Mouse (Mus musculus): Measurements from ENCODE around the gene Fsd1l. TPM values are rescaled to one million over a fixed set of nuclear protein-coding genes. Genes with fewer than 3 reads are reported as not detected.
"Not testable (repeated sequence)": the region's sequence is repeated elsewhere in the genome, so short reads cannot be mapped to it uniquely, and the experiment has no call there.

The Fsd1l gene
- polyA plus RNA-seq, 1 experiment from 2014 or later: 43.4 TPM

DNA sequence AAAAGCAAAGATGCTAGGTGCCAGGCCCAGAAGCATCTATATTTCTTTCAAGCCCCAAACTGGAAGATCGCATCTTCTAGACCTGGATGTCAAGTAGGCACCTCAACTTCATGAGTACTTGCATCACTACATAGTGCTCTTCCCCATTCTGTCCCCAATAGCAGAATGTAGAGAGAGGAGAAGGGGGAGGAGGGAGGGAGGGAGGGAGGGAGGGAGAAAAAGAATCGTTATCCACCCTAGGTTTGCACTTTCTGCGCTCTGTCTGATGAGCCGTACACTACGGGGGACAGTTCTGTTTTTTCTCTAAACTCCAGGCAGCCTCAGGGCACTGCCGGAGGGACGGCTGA is 82.4 kb downstream of the Fsd1l start, which contains the start of gene Fktn:
TSS of gene Fktn (plus strand) at position 295 of the 347 bp plus-strand sequence.
- WGBS: 5% methylated on average over 7 of the region's 7 CpGs

DNA sequence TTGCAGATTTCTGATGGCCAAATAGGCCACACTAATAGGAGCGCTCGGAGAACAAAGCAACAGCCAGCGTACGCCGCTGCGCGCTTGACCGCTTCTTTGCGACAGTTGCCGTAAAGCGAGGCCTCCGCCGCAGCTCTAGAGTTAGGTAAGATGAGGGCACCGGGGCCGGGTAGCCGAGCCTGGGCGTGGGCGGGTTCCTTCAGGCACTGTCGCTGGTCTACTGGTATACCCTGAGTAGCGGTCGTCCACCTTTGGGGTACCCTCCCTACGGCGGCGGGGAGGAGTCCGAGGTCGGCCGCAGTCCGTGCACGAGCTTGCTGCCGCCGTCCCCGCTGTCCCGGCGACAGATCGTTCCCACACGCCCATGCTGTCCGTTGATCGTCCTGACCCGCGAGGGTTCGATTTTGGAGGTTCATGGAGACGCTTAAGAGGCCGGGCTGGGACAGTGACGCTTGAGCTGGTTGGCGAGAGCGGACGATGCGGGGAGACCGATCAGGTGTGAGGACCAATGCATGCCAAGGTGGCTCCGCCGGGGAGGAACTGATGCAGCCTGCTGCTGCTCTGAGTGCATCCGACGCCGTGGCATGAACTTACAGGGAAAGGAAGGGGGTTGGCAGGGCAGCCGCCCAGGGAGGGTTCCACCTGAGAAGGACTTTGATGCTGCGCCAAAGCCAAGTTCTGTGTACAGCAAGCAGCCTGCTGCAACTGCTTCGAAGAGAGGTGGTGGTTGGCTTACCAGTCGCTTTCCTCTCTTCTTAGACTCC is 83.0 kb downstream of the Fsd1l start:
- peak overlapping the region; percentile 92 for H3K27ac ChIP-seq
- no peaks in the 10 kb centered on the region for H3K9me3 ChIP-seq
- peaks cover 15% of the 10 kb centered on the region for H3K4me1 ChIP-seq (replicated peaks)
- peak overlapping the region; percentile 93 for H3K9ac ChIP-seq (replicated peaks)
- 5% methylated on average over 58 of the region's 58 CpGs for WGBS
- peak overlapping the region; percentile 86 for H3K4me3 ChIP-seq (replicated peaks)
- peak; percentile 97 for ATAC-seq
- no peaks in the 10 kb centered on the region for H3K36me3 ChIP-seq
- H3K4me2 ChIP-seq (replicated peaks): peak overlapping the region; percentile 79
- H3K27me3 ChIP-seq: no peaks in the 10 kb centered on the region

More for the DNA sequence above, 82.4 kb downstream of the Fsd1l start, which contains the start of gene Fktn:
- Histone ChIP-seq H3K36me3 (no peaks in the 10 kb centered on the region), H3K27ac (peak within 1 kb of the TSS; percentile 92), H3K4me2 (replicated peaks) (peak within 1 kb of the TSS; percentile 79), H3K9ac (replicated peaks) (peak within 1 kb of the TSS; percentile 93), H3K27me3 (no peaks in the 10 kb centered on the region), H3K9me3 (no peaks in the 10 kb centered on the region), H3K4me1 (replicated peaks) (peaks cover 15% of the 10 kb centered on the region), H3K4me3 (replicated peaks) (peak within 1 kb of the TSS; percentile 86)
- ATAC-seq: peak; percentile 88; the same call in 1 of the 2 replicates

DNA sequence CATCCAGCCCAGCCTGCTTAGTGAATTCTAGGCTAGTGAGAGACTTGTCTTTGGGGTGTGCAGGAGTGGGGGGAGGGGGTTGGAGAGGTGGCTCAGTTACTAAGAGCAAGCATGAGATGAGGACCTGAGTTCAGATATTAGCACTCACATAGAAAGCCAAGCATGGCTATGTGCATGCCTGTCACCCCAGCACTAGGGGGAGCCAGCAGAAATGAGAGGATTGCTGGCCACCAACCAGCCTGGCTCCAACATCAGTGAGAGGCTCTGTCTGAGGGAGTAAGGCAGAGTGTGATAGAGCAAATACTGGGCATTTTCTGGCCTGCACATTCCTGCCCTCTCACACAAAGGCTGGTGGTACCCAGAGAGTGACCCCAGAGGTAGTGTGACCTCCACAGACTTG is 84.7 kb downstream of the Fsd1l start:
- Histone ChIP-seq H3K4me2 (replicated peaks) (no peak overlapping the region), H3K4me1 (replicated peaks) (peaks cover 15% of the 10 kb centered on the region), H3K36me3 (peaks cover 3% of the 10 kb centered on the region; the same call in 1 of the 2 replicates), H3K27ac (no peak overlapping the region), H3K9ac (replicated peaks) (no peak overlapping the region), H3K4me3 (replicated peaks) (no peak overlapping the region), H3K9me3 (no peaks in the 10 kb centered on the region), H3K27me3 (no peaks in the 10 kb centered on the region)
- ATAC-seq: no peak

DNA sequence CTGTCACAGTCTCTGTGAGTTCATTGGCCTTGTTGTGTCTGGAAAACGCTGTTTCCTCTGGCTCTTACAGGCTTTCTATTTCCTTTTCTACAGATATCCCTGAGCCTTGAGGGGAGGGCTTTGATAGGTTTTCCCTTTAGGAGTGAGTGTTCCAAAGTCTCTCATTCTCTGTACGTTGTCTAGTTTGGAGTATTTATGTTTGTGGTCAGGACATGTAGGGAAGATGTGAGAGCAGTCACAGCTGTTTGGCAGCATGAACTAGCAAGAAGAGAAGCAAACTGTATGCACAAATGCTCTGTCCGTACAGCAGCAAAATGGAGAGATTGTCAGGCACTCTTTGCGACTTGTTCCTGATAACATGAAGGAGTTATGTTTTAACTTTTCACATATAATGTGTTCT is 86.3 kb downstream of the Fsd1l start:
- Histone ChIP-seq H3K9ac (replicated peaks) (no peak overlapping the region), H3K27ac (no peak overlapping the region), H3K27me3 (no peaks in the 10 kb centered on the region), H3K4me2 (replicated peaks) (no peak overlapping the region), H3K9me3 (no peaks in the 10 kb centered on the region), H3K4me3 (replicated peaks) (no peak overlapping the region), H3K4me1 (replicated peaks) (peaks cover 15% of the 10 kb centered on the region), H3K36me3 (peaks cover 14% of the 10 kb centered on the region; the same call in 1 of the 2 replicates)
- 87% methylated on average over 4 of the region's 4 CpGs for WGBS
- ATAC-seq: no peak

DNA sequence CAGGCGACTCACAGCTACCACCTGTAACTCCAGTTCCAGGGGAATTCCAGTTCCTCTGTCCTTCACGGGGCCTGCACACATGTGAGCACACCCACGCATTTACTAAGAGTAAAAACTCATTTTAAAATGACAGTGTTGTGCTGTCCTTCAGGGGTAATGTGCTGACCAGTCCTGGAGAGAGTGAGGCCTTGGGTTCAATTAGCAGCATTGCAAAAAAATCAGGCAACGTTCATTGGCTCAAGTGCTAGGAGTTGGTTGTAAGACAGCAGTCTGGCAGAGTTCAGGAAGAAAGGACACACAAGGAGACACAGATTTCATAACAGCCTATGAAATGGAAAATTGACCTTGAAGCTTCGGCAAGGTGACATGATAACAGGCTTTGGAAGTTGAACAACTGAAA is 87.0 kb downstream of the Fsd1l start:
- Histone ChIP-seq H3K4me2 (replicated peaks) (no peak overlapping the region), H3K36me3 (peaks cover 15% of the 10 kb centered on the region; the same call in 1 of the 2 replicates), H3K4me3 (replicated peaks) (no peak overlapping the region), H3K4me1 (replicated peaks) (peaks cover 15% of the 10 kb centered on the region), H3K9ac (replicated peaks) (no peak overlapping the region), H3K27me3 (no peaks in the 10 kb centered on the region), H3K9me3 (no peaks in the 10 kb centered on the region), H3K27ac (no peak overlapping the region)
- ATAC-seq: no peak
- WGBS: 86% methylated on average over 5 of the region's 5 CpGs

DNA sequence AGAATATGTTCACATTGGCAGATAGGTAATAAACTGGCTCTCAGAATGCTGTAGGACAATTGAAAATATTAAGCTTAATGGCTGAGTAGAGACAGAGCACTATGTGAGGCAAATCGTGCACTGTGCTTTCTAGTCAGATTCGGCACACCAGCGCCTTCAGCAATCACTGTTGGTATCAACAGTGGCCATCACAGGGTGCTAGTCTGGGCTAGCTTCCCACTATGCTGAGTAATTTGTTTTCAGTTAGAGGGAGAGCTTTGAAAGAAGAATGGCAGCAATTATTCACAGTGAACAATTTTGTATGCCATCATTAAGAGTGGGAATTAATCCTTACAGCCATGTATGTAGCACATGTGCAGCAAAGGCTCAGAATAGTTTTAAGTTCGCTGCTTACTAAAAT is 91.2 kb downstream of the Fsd1l start:
- 86% methylated on average over 4 of the region's 4 CpGs for WGBS
- Histone ChIP-seq H3K4me3 (replicated peaks) (no peak overlapping the region), H3K36me3 (peaks cover 43% of the 10 kb centered on the region), H3K4me1 (replicated peaks) (no peaks in the 10 kb centered on the region), H3K27me3 (no peaks in the 10 kb centered on the region), H3K4me2 (replicated peaks) (no peak overlapping the region), H3K9me3 (no peaks in the 10 kb centered on the region), H3K27ac (no peak overlapping the region), H3K9ac (replicated peaks) (no peak overlapping the region)
- no peak for ATAC-seq

DNA sequence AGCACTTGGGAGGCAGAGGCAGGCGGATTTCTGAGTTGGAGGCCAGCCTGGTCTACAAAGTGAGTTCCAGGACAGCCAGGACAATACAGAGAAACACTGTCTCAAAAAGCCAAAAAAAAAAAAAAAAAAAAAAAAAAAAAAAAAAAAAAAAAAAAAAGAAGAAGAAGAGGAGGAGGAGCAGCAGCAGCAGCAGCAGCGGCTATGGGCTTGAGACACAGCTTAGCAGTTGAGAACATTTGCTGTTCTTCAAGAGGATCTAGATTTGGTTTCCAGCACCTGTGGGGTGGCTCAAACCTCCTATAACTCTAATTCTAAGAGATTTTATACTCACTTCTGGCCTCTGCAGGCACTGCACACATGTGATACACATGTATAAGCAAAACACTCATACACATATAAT is 94.8 kb downstream of the Fsd1l start:
- not testable (repeated sequence) for H3K4me3 ChIP-seq (replicated peaks); H3K27me3 ChIP-seq; H3K27ac ChIP-seq; H3K9me3 ChIP-seq; H3K4me2 ChIP-seq (replicated peaks); ATAC-seq; H3K4me1 ChIP-seq (replicated peaks); H3K9ac ChIP-seq (replicated peaks)
- H3K36me3 ChIP-seq: peaks cover 62% of the 10 kb centered on the region
- WGBS: 100% methylated on average over 2 of the region's 2 CpGs

DNA sequence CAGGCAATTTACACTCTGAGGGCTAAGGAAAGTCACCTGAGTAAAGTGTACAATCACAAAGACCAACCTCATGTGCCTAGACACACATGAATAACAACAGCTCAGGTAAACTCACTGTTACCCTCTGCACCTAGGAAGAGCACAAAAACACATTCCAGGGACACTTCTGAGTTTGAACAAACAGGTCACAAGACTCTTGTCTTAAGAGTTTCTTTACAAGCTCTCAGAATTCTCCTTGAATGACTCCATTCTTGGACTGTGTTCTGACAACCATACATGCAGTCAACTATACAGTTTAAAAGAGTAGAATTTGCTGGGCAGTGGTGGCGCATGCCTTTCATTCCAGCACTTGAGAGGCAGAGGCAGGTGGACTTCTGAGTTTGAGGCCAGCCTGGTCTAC is 96.8 kb downstream of the Fsd1l start:
- Histone ChIP-seq H3K4me1 (replicated peaks) (no peaks in the 10 kb centered on the region), H3K9me3 (no peaks in the 10 kb centered on the region), H3K9ac (replicated peaks) (no peak overlapping the region), H3K27me3 (no peaks in the 10 kb centered on the region), H3K4me3 (replicated peaks) (no peak overlapping the region), H3K27ac (no peak overlapping the region), H3K36me3 (peaks cover 68% of the 10 kb centered on the region), H3K4me2 (replicated peaks) (no peak overlapping the region)
- WGBS: 96% methylated on average over 1 of the region's 1 CpGs
- no peak for ATAC-seq

DNA sequence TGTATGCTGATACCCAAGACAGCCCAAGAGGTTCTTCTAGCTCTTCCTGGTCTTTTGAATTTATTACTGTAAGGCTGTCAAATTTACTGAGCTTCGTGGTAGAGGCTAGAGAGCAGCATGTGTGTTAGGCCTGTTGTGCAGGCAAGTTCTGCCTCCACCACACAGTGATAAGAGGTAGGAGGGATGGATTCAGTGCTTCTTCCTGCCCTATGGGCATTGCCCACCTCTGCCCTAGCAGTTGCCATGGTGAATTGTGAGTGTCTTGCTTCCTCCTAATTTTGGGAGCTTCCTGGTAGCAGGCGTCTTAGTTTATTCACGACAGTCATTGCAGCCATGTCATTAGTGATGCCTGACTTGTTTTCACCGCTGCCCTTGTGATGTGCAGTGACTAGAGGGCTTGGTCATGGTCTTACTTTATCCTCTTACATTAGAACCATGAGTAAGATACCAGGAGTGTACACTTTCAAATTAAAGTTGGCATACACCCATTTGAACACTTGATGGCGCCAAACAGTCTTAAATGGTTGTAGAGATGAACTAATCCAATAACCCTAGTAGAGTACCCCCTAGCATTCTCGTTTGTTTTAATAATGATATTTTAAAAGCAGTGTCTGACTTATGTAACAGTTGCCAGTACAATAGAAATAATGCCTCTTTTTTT is 107.8 kb downstream of the Fsd1l start:
- ATAC-seq: peak; percentile 77
- no peak overlapping the region for H3K9ac ChIP-seq (replicated peaks)
- H3K27ac ChIP-seq: no peak overlapping the region
- H3K36me3 ChIP-seq: peaks cover 53% of the 10 kb centered on the region
- H3K4me3 ChIP-seq (replicated peaks): no peak overlapping the region
- no peak overlapping the region for H3K4me2 ChIP-seq (replicated peaks)
- no peaks in the 10 kb centered on the region for H3K4me1 ChIP-seq (replicated peaks)
- WGBS: 27% methylated on average over 6 of the region's 6 CpGs
- H3K27me3 ChIP-seq: no peaks in the 10 kb centered on the region
- H3K9me3 ChIP-seq: no peaks in the 10 kb centered on the region

DNA sequence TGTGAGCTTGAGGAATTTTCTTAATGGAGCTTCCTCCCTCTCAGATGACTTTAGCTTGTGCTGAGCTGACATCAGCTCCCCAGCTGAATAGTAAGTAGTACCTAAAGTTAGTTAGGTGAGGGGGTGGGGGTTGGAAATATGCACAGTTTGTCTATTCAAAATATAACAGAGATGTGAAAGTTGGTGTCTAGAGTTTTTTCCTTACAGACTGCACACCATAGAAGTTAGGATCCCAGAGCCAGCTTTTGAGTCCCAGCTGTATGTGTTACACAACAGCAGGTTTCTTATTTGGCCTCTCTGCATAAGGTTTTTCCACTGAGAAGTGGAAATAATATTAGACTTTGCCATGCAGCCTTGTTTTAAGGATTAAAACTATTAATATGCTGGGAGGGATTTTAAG is 118.6 kb downstream of the Fsd1l start:
- Histone ChIP-seq H3K4me1 (replicated peaks) (no peaks in the 10 kb centered on the region), H3K27ac (no peak overlapping the region), H3K4me3 (replicated peaks) (no peak overlapping the region), H3K9ac (replicated peaks) (no peak overlapping the region), H3K4me2 (replicated peaks) (no peak overlapping the region), H3K9me3 (no peaks in the 10 kb centered on the region), H3K36me3 (peaks cover 35% of the 10 kb centered on the region), H3K27me3 (no peaks in the 10 kb centered on the region)
- ATAC-seq: no peak

DNA sequence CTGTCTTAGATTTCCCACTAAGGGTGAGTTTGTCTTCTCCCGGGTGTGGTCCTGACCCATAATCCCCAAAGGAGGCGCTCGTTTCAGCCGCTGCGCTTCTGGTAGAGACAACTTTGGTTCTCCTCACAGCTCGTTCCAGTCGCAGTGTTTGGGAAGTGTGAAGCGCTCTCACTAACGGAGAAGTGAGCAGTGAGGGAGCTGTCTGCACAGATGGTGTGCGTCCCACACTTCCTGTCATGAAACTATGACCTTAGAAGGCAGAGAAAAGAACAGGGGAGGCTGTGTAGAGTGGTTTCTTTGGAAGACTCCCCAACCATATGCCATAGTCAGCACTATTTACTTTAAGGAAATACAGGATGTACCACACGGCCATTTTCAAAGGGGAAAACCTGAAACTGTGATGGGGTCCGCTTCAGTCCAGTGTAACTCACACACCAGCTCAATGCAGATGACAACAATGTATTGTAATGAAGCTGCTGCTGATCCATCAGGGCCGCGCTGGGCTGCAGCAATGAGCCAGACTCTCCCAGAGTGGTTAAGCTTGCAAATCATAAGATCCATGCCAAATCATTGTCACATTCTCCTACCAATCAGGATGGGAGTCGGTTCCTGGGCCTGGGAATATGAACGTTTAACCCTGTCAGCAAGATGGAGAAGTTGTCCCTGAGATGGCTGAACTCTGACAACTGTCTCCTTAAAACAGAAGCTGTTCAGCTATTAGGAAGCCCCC is 119.3 kb downstream of the Fsd1l start:
- 80% methylated on average over 16 of the region's 16 CpGs for WGBS
- H3K4me3 ChIP-seq (replicated peaks): no peak overlapping the region
- H3K27ac ChIP-seq: no peak overlapping the region
- no peaks in the 10 kb centered on the region for H3K4me1 ChIP-seq (replicated peaks)
- H3K4me2 ChIP-seq (replicated peaks): no peak overlapping the region
- H3K9ac ChIP-seq (replicated peaks): no peak overlapping the region
- peaks cover 42% of the 10 kb centered on the region for H3K36me3 ChIP-seq
- no peak for ATAC-seq
- H3K27me3 ChIP-seq: no peaks in the 10 kb centered on the region
- no peaks in the 10 kb centered on the region for H3K9me3 ChIP-seq

All from midbrain, embryonic 13.5 days (tissue).